In the genomic region with DNA sequence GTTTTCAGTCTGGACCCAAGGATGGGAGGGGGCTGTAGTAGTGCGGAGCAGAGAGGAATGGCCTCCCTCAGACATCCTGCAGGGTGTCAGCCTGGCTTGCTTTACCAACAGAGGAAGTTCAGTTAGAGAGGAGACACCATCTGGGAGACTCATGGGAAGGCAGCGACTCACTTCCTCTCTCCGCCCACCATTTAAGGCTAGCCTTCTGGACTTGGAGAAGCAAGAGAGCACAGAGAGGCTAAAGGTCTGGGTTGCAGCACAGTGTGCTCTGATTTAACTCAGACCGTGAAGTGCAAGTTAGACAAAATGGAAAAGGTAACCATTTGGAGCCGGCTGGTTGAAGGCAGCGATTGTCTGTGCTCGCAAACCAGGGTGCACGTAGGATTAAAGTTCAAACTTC, we compare ENCODE assay signal across 9 mouse cellular contexts. TPM values are rescaled to one million over a fixed set of nuclear protein-coding genes. Genes with fewer than 3 reads are reported as not detected.
A peak's percentile ranks its signal among the peaks of the same experiment; 100 is the strongest.
DNase-seq lines count a peak whose midpoint lies in the region; ATAC-seq and TF ChIP-seq lines count a peak whose summit lies in the region.
"Had no signal": no experiment of that assay in that cellular context is flagged by ENCODE, and none has a peak within 500 bp of the region (broad histone marks: within the 10 kb centered on the region; RNA-seq: fewer than 3 reads in every experiment).

No protein-coding gene starts in this region.

- no peak for DNase-seq in stomach, postnatal 0 days (ENCODE audit: low spot score)
- no peak for DNase-seq in ovary, adult 18-20 months (ENCODE audit: low spot score)
- no peak for DNase-seq in gastrocnemius, postnatal 10 days
- DNase-seq in Muller cell, postnatal 12 days (ENCODE audit: inconsistent ontology term) = no peak
- DNase-seq: right cerebral cortex, adult 18-20 months had no signal

- H3K9me3 ChIP-seq in stomach, embryonic 14.5 days (ENCODE audit: control insufficient read depth, low read depth, low read length) = no peaks in the 10 kb centered on the region
- H3K9me3 ChIP-seq in stomach, postnatal 0 days (ENCODE audit: control insufficient read depth, low read length) = no peaks in the 10 kb centered on the region
- H3K9me3 ChIP-seq in heart, embryonic 12.5 days (replicated peaks) = no peaks in the 10 kb centered on the region
- no peaks in the 10 kb centered on the region for H3K9me3 ChIP-seq in limb, embryonic 12.5 days
- H3K9me3 ChIP-seq in stomach, embryonic 16.5 days (replicated peaks; ENCODE audit: control insufficient read depth, low read length) = no peaks in the 10 kb centered on the region

- H3K27ac ChIP-seq in stomach, embryonic 14.5 days (ENCODE audit: low read length) = peak overlapping the region; percentile 39; the same call in 1 of the 2 replicates
- no peak overlapping the region for H3K27ac ChIP-seq in stomach, postnatal 0 days (replicated peaks)
- peak overlapping the region; percentile 63 for H3K27ac ChIP-seq in heart, embryonic 12.5 days (ENCODE audit: poor library complexity, severe bottlenecking)
- peak overlapping the region; percentile 41; the same call in 1 of the 2 replicates for H3K27ac ChIP-seq in limb, embryonic 12.5 days
- H3K27ac ChIP-seq in stomach, embryonic 16.5 days (ENCODE audit: low read length) = peak overlapping the region; percentile 18; the same call in 1 of the 2 replicates

- TF ChIP-seq EP300 in stomach, postnatal 0 days (optimal IDR thresholded peaks at IDR 0.05) = no peak

- 76% methylated on average over 8 of the region's 8 CpGs for WGBS in stomach, embryonic 14.5 days
- WGBS in stomach, postnatal 0 days = 79% methylated on average over 8 of the region's 8 CpGs
- 65% methylated on average over 8 of the region's 8 CpGs for WGBS in heart, embryonic 12.5 days
- WGBS in limb, embryonic 12.5 days = 81% methylated on average over 8 of the region's 8 CpGs
- 69% methylated on average over 8 of the region's 8 CpGs for WGBS in stomach, embryonic 16.5 days

- no peaks in the 10 kb centered on the region for H3K27me3 ChIP-seq in stomach, embryonic 14.5 days (ENCODE audit: control insufficient read depth, insufficient read depth, low read length)
- H3K27me3 ChIP-seq in stomach, postnatal 0 days (ENCODE audit: control insufficient read depth, insufficient read depth, low read length) = no peaks in the 10 kb centered on the region
- H3K27me3 ChIP-seq in heart, embryonic 12.5 days (replicated peaks) = no peaks in the 10 kb centered on the region
- peaks cover 11% of the 10 kb centered on the region; the same call in 1 of the 2 replicates for H3K27me3 ChIP-seq in limb, embryonic 12.5 days
- H3K27me3 ChIP-seq in stomach, embryonic 16.5 days (ENCODE audit: control insufficient read depth, insufficient read depth, low read length) = no peaks in the 10 kb centered on the region

- H3K9ac ChIP-seq in stomach, embryonic 14.5 days (replicated peaks; ENCODE audit: low read depth, low read length) = no peak overlapping the region
- no peak overlapping the region for H3K9ac ChIP-seq in stomach, postnatal 0 days (ENCODE audit: low read length)
- no peak overlapping the region for H3K9ac ChIP-seq in heart, embryonic 12.5 days
- no peak overlapping the region for H3K9ac ChIP-seq in limb, embryonic 12.5 days (replicated peaks)
- no peak overlapping the region for H3K9ac ChIP-seq in stomach, embryonic 16.5 days (ENCODE audit: low read length)

- no peak overlapping the region for H3K4me2 ChIP-seq in stomach, embryonic 14.5 days (replicated peaks; ENCODE audit: low read depth, low read length)
- H3K4me2 ChIP-seq in stomach, postnatal 0 days (replicated peaks; ENCODE audit: low read depth) = no peak overlapping the region
- peak overlapping the region; percentile 38 for H3K4me2 ChIP-seq in heart, embryonic 12.5 days
- no peak overlapping the region for H3K4me2 ChIP-seq in limb, embryonic 12.5 days
- H3K4me2 ChIP-seq in stomach, embryonic 16.5 days (ENCODE audit: low read depth, low read length) = no peak overlapping the region

- no peak overlapping the region for H3K4me3 ChIP-seq in stomach, embryonic 14.5 days (ENCODE audit: low read depth, low read length)
- H3K4me3 ChIP-seq in stomach, postnatal 0 days (ENCODE audit: low read depth, low read length) = no peak overlapping the region
- H3K4me3 ChIP-seq in heart, embryonic 12.5 days = no peak overlapping the region
- H3K4me3 ChIP-seq in limb, embryonic 12.5 days (replicated peaks) = no peak overlapping the region
- H3K4me3 ChIP-seq in stomach, embryonic 16.5 days (replicated peaks; ENCODE audit: low read length) = no peak overlapping the region

- H3K4me1 ChIP-seq in stomach, embryonic 14.5 days (ENCODE audit: control insufficient read depth, insufficient read depth, low read length) = peaks cover 47% of the 10 kb centered on the region; the same call in 1 of the 2 replicates
- peaks cover 6% of the 10 kb centered on the region; the same call in 1 of the 2 replicates for H3K4me1 ChIP-seq in stomach, postnatal 0 days (replicated peaks; ENCODE audit: control insufficient read depth, insufficient read depth)
- H3K4me1 ChIP-seq in heart, embryonic 12.5 days (replicated peaks) = peaks cover 86% of the 10 kb centered on the region
- peaks cover 65% of the 10 kb centered on the region for H3K4me1 ChIP-seq in limb, embryonic 12.5 days (replicated peaks)
- H3K4me1 ChIP-seq in stomach, embryonic 16.5 days (ENCODE audit: control insufficient read depth, insufficient read depth, low read length) = peaks cover 50% of the 10 kb centered on the region

- ATAC-seq in stomach, embryonic 14.5 days (ENCODE audit: insufficient number of reproducible peaks, insufficient read depth, low FRiP score, low read depth) = no peak
- no peak for ATAC-seq in stomach, postnatal 0 days (ENCODE audit: low FRiP score, low TSS enrichment)
- ATAC-seq in heart, embryonic 12.5 days (ENCODE audit: insufficient number of reproducible peaks, low FRiP score) = no peak
- ATAC-seq in limb, embryonic 12.5 days (ENCODE audit: insufficient number of reproducible peaks, insufficient read depth, low FRiP score, low TSS enrichment, low read depth) = no peak
- no peak for ATAC-seq in stomach, embryonic 16.5 days (ENCODE audit: insufficient read depth, low FRiP score)

- TF ChIP-seq CTCF in stomach, postnatal 0 days (IDR thresholded peaks at IDR 0.05; ENCODE audit: low read depth) = no peak

- no peaks in the 10 kb centered on the region for H3K36me3 ChIP-seq in stomach, embryonic 14.5 days (ENCODE audit: control insufficient read depth, insufficient read depth, low read length)
- H3K36me3 ChIP-seq in stomach, postnatal 0 days (ENCODE audit: control insufficient read depth, insufficient read depth, low read length) = no peaks in the 10 kb centered on the region
- peaks cover 10% of the 10 kb centered on the region; the same call in 1 of the 2 replicates for H3K36me3 ChIP-seq in heart, embryonic 12.5 days
- H3K36me3 ChIP-seq in limb, embryonic 12.5 days = no peaks in the 10 kb centered on the region
- H3K36me3 ChIP-seq in stomach, embryonic 16.5 days (ENCODE audit: control insufficient read depth, insufficient read depth, low read length) = no peaks in the 10 kb centered on the region

RNA-seq across cellular contexts. Expression of gene Gmpr, which starts 5.3 kb away (rescaled TPM):
- 34.6 and 35.4 TPM in 2 replicates for polyA plus RNA-seq in stomach, embryonic 14.5 days (2014; fragmentation: Nextera tagmentation; extraction: Ambion mirVana)
- 38.7 and 40.3 TPM in 2 replicates for polyA plus RNA-seq in stomach, postnatal 0 days (2015; fragmentation: Nextera tagmentation; extraction: Ambion mirVana)
- polyA plus RNA-seq in heart, embryonic 12.5 days (2016; fragmentation: Nextera tagmentation; extraction: Ambion mirVana) = 165 and 166 TPM in 2 replicates
- 20.1 and 21.7 TPM in 2 replicates for polyA plus RNA-seq in limb, embryonic 12.5 days (2016; fragmentation: Nextera tagmentation; extraction: Ambion mirVana)
- 39.8 and 50.5 TPM in 2 replicates for polyA plus RNA-seq in stomach, embryonic 16.5 days (2015; fragmentation: Nextera tagmentation; extraction: Ambion mirVana)
- total RNA-seq in gastrocnemius, postnatal 10 days (2021) = 100 to 1,000 TPM; 163 to 170 TPM
